Mouse (Mus musculus) layer of hippocampus, postnatal 25 days (tissue): ENCODE results near the gene Kdm5c. TPM values are rescaled to one million over a fixed set of nuclear protein-coding genes. Genes with fewer than 3 reads are reported as not detected.
"Not testable (repeated sequence)": the region's sequence is repeated elsewhere in the genome, so short reads cannot be mapped to it uniquely, and the experiment has no call there.

Experiments
- DNase-seq, 2 experiments: peaks; one replicate each; pipeline ENCODE4 v3.0.0; 2022; ENCODE audit warnings: mixed read lengths in 2 of 2, low spot score in 1 of 2; ENCODE audit errors: extremely low spot score in 1 of 2
- total RNA-seq, 2 experiments: library from RNA; stranded (reverse); gene quantifications; 2 replicates each; pipeline ENCODE4 v1.2.3; 2021

Gene Kdm5c
- 10 to 100 TPM; 49.7 to 60.1 TPM for total RNA-seq

DNA sequence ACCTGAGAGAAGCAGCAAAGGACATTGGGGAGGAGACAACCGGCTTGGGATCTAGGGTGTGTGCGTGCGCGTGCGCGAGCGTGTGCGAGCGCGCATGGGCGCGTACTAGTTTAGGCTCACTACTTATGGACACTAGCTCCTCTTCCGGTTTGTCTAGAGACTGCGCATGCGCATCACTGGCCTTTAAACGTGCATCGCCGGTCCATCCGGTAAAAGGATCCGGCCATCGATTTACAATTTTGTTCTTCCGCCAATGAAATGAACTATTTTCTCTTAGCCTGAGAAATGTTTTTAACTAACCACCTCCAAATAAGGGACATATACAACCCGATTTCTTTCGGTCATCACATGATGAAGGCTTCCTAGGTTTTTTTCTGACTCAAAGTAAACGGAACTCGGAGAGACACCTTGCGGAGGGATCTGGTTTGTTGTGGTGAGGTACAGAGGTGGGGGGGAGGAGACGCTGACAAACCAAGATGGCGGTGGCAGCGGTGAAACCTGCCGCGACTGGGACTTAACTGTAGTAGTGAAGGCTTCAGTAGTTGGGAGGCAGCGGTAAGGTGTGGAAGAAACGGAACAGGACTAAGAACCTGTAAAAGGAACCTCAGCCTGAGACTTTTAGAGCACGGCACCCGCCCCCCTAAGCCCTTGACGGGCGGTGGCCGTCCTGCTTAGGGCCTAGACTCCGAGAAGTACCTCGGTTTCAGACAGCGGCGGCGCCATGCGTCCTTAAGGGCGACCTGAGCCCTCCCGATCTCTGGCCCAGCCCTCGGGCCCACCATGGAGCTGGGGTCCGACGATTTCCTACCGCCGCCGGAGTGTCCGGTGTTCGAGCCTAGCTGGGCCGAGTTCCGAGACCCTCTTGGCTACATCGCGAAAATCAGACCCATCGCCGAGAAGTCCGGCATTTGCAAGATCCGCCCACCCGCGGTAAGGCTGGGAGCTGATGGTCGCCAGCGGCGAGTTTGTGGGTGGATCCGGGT lies at the start of gene Kdm5c:
Gene Kdm5c, plus strand, starts transcription at position 240 of the 983 bp plus-strand sequence.
- peak; percentile 81 to 96 for DNase-seq

DNA sequence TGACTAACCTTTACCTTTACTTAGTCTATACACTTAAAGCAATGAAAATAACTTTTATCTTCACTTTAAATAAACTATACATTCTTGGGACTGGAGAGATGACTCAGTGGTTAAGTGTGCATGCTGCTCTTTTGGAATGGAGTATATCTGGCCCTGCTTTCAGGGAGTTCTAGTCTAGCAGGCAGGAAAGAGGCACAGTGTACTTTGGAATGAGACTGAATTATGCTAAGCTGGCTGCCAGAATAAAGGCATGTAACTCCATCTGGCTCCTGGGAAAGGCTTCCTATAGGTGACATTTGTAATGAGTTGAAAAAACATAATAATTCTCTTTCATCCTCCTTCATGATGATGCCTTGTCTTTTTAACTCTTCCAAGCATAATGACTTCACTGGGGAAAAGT lies 45.7 kb upstream of the Kdm5c start:
- no peak for DNase-seq

DNA sequence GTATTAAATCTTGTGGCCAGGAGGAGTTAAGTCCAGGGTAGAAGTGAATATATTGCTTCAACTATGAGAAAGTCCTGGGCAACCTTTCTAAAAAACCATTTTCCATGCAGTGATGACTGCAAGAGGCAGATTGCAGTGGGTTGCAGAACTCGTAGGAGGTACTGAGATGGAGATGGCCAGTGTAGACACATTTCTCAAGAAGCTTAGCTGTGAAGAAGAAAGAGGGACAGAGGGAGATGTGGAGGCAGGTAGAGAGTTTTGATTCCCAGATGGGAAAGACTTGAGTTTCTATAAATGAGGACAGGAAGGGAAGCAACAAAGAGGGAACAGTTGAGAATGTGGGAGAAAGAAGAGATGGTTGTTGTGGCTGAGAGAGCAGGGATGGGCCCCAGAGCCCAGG lies 41.6 kb upstream of the Kdm5c start:
- DNase-seq, result no peak

DNA sequence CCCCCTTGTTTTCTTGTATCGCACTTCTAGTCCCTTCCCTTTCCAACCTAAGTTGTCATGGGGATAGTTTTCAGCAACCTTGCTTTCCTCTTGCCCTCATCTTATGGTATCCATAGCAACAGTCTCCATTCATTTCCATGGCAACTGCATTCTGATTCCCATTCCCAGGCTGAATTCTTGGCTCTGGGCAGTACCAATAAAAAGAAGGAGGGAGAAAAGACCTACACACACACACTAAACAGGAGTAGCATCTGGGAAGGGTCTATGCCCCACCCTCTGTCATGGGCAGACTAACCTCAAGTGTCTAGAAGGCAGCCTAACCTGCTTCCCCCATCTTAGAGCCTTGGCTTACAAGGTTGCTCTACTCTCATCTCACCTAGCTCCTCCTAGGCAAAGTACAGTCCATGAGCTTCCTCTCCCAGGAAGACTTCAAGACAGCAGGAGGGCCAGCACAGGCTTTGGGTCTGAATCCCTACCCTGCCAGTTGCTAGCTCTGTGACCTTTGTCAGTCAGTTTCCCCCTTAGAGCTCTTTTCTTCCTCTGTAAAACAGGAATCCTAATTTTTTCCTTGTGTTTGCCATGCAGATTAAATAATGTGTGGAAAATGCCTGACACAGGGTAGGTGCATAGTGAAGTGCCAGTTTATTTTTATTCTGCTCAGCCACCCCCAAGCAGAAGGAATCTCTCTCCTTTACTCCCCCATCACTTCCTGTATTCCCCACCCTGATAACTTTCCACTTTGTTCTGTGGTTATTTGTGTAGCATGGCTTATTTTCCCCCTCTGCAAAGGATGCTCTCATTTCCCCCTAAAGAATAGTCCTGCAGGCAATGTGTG lies 34.8 kb upstream of the Kdm5c start:
- no peak for DNase-seq

DNA sequence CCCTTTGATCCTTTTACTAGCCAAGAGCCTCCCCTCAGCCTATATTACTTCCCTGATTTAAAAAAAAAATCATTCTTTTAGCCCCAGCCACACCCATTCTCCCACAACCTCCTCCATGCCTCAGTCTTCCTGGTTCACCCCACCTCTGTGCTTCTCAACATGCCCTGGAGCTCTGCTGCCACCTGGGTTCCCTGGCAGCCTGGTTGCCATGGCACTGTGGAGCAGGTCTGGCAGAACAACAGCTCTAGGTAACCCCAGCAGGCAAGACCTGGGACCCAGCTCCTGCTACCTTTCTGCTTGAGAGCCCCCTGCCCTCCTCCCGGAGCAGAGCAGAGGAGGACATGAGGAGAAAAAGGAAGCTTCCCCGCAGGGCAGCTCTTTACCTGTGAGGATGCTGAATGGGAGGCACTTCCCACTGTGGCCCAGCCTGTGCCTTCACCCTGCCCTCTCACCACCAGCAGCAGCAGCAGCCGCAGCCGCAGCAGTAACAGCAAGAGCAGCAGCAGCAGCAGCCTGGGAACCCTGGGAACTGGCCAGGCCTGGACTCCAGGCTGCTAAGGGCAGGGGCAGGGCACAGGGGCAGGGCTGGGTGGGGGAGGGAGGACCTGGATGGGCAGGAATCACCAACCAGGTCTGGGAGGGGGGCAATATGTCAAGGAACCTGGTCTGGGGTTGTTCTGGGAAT lies 30.9 kb upstream of the Kdm5c start:
- DNase-seq, result no peak

DNA sequence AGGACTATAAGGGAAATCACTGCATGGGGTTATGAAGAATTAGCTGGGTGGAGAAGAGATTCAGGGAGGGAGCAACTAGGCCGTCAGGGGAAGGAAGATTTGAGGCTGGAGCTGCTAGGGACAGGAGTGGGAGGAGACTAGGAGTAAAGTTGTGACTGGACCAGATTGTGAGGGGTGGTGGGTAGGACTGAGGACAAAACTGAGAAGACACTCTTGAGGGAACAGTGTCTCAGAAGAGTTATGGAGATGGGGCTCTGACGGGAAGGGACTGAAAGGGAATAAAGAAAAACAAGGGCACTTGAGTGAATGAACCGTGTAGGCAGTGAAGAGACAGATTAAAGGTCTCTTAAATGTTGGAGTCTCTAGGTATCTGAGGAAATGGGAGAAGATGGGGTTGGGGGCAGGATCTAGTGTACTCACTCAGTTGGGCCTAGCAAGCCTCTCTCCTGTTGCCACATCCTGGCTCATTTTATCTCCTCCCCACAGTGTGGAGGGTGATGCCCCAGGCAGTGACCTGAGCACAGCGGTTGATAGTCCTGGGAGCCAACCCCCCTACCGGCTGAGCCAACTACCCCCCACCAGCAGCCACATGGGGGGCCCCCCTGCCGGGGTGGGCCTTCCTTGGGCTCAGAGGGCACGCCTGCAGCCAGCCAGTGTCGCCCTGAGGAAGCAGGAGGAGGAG lies 30.3 kb upstream of the Kdm5c start:
- DNase-seq, result no peak

DNA sequence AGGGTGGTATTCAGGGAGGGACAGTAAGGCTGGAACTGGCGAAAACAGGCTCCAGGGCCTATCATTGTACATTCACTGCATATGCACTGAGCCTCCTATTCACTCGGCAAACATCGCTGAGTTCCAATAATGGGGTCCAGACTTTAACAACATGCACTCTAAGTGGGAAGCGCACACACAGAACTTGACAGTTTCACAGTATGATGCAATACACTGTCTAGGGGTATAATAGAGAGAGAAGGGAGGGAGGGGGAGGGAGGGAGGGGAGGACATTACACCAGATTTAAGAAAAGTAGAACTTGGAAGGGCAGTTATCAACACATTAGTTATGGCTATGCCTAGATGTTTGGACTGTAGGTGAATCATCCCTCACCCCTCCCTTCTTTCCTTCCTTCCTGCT lies 29.6 kb upstream of the Kdm5c start:
- no peak for DNase-seq

DNA sequence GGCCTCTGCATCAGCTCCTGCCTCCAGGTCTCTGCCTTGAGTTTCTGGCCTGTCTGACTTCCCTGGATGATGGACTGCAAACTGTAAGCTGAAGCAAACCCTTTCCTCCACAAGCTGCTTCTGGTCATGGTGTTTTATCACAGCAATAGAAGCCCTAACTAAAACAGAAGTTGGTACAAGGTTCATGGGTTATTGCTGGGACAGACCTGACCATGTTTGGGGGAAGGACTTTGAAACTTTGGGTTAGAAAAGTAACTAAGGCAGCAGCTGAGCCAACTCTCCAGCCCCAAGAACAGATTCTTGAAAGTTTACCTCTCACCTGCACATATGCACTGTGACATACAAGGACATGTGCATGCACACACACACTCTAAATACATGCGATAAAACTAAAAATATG lies 27.3 kb upstream of the Kdm5c start:
- DNase-seq, result no peak

DNA sequence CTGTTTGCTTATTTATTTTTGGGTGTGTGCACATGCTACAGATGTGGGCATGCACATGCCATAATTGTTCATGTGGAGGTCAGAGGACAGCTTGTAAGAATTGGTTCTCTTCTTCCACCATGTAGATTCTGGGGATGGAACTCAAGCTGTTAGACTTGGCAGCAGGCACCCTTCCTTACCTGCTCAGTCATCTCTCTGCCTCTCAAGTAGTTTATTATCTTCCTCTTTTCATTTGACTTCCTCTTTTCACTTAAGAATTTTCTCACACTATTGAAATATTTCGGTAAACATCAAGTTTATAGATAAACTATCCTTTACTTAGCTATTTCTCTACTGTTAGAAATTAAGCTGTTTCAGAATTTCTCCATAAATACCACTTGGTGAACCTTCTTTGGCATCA lies 18.1 kb upstream of the Kdm5c start:
- DNase-seq, result no peak

DNA sequence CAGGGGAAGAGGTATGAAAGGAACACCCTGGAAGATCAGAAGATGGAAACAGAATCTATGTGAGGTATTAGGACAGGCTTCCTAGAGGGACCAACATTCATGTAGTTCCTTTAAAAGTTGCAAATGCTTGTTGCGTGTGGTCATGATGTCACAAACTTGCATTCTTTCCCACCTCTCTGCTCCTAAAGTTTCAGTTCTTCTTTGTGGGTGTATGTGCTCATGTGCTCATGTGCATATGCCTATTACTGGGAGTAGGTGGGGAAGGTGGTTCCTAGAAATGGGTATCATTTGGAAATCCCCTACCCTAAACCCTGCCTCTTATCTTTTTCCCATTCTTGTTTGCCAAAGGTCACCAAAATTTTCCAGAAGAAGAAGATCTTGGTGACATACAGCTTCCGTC lies 14.3 kb upstream of the Kdm5c start:
- DNase-seq, result no peak

DNA sequence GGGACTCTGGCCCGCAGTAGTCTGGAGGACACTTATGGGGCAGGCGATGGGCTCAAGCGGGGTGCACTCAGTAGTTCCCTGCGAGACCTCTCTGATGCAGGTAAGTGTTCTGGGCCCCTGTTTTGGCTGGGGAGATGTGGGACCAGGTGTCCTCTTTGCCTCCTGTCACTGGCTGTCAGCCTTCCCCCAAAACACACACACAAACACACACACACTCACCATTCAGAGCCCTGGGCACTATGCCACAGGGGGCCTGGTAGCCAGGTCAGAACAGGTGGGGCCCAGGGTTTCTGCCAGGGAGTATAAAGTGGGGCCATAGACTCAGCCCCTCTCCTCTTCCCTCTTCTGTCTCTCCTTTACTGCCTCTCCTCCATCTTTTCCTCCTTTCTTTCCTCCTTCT lies 11.1 kb upstream of the Kdm5c start:
- no peak for DNase-seq

DNA sequence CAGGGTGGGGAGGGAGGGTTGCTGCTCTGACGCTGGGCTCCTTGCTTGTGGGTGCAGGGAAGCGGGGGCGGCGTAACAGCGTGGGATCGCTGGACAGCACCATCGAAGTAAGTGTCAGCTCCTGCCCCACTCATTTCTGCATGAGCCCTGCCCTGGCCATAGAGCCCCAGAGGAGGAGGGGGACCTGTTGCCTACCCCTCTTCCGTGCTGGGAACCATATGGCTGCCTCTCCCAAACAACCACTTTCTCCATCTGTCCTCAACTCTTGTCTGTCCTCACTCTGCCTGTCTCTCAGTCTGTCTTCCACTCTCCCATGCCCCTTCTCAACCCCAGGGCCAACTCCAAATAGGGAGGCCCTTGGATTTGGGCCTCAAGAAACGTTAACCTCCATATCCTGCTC lies 10.6 kb upstream of the Kdm5c start:
- DNase-seq, result no peak

DNA sequence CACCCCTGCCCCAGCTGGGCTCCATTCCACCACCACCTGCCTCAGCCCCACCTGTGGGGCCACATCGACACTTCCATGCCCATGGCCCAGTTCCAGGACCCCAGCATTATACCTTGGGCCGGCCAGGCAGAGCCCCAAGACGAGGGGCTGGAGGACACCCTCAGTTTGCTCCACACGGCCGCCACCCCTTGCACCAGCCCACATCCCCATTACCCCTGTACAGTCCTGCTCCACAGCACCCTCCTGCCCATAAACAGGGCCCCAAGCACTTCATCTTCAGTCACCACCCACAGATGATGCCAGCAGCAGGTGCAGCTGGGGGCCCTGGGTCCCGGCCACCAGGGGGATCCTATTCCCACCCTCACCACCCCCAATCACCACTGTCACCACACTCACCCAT lies 9.5 kb upstream of the Kdm5c start:
- DNase-seq, result no peak

DNA sequence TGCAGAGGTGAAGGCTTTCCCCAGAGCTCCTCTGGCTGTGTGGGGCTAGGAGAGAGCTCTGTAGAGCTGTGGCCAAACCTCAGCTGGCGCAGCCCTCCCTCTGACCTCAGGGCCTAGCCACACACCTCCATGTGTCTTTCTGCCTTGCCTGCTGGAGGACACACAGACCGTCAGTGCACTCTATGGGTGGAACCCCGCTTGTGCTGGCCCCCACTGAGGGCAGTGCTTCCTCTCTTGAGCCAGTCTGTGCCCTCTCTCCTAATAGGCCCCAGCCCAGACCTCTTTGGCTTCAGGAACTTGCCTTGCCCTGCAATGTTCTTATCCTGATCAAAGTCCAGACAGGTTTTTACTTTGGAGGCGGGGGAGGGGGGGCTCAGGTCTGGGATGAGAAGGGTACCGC lies 8.5 kb upstream of the Kdm5c start:
- no peak for DNase-seq

DNA sequence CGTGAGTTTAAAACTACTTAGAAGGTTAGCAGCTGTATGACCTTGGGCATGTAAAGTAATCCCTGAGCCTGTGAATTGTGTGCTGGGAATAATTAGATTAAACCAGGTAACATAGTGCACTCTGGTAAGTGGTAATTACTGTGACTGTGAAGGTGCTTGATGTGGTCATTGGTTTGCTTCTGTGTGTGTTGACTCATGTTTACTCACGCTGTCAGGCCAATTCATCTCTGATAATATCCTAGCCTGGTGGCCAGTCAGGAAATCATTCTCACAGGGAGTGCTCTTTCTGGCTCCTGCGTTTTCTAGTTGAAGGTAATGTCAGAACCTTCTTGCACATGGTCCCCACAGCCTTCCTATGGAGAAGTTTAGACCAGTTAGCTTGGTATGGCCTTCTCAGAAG lies 1.3 kb downstream of the Kdm5c start:
- no peak for DNase-seq

DNA sequence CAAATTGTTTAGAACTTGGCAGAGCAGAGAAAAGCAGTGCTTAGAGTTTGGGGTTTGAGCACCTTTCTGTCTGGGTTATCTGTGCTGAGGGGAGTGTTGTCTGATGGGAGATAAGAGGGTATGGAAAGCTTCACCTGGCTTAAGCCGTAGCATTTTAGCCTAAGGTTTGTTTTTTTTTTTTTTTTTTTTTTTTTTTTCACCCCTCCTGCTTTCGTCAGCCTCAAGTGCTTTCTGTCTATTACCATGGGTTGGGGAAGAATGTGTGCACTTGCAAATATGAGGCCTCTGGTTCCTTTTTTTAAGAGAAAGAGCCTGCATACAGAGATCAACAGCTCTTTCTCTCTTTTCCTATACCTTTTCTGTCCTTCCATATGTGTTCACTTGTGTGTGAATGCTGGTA lies 2.9 kb downstream of the Kdm5c start:
- DNase-seq, result no peak

DNA sequence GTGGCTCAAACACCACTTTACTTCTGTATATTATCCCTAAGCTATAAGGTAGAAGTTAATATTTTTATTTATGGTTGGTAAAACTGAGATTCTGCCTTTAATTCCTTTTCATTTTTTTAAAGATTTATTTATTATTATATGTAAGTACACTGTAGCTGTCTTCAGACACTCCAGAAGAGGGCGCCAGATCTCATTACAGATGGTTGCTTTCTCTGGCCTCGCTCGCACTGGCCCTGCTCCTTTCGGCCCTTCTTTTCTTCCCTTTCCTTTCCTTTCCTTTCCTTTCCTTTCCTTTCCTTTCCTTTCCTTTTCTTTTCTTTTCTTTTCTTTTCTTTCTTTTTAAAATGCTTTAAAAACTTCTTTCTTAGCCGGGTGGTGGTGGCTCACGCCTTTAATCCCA lies 10.3 kb downstream of the Kdm5c start:
- DNase-seq, result not testable (repeated sequence)

DNA sequence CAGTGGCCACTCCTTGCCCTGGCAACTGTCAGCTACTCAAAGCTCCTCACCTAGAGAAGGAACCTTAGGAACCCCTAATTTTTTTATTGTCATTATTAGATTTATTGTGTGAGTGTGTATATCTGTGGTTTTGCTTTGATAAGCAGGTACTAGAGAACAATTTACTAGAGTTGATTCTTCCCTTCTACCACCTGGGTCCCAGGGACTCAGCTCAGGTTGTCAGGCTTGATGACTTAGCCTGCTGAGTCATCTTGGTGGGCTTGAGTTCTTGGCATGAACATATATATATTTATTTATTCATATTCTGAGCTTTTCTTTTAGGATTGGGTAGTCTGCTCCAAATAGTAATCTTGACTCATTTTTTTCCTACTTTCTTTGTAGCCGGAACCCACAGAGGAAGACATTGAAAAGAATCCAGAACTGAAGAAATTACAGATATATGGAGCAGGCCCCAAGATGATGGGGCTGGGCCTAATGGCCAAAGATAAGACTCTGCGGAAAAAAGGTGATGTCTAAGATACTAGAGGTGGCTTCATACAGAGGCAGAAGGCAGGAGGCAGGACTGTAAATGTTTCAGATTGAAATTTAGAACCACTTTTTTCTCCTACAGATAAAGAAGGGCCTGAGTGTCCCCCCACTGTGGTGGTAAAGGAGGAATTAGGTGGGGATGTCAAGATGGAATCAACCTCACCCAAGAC lies 11.8 kb downstream of the Kdm5c start:
- DNase-seq, result no peak

DNA sequence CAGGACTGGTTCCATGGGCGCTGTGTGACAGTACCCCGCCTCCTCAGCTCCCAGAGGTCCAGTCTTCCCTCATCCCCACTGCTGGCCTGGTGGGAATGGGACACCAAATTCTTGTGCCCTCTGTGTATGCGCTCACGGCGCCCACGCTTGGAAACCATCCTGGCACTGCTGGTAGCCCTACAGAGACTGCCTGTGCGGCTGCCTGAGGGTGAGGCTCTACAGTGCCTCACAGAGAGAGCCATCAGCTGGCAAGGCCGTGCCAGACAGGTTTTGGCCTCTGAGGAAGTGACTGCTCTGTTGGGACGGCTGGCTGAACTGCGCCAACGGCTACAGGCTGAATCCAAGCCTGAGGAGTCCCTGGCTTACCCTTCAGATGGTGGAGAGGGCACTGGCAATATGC lies 38.4 kb downstream of the Kdm5c start:
- no peak for DNase-seq

DNA sequence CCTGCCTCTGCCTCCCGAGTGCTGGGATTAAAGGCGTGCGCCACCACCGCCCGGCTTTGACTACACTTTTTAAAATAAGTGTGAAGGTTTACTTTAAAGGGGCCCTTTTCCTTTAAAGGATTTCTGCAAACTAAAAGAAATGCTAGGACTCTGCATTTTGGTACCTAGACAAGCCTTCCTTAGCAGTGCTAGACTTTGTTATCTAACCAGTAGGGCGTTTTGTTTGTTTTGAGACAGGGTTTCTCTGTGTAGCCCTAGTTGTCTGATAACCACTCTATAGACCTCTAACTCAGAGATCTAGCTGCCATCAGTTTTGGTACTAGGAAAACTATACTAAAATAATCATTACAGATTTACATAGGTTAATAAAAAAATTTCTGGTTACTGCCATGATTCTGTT lies 46.6 kb downstream of the Kdm5c start:
- DNase-seq, result no peak
